Mouse (Mus musculus) cerebellum, postnatal 10 days (tissue): ENCODE results near the gene Emid1.

Experiments
- DNase-seq, 2 experiments: peaks; one replicate each; pipeline ENCODE4 v3.0.0; 2021; ENCODE audit warnings: mixed read lengths in 2 of 2

The Emid1 gene

DNA sequence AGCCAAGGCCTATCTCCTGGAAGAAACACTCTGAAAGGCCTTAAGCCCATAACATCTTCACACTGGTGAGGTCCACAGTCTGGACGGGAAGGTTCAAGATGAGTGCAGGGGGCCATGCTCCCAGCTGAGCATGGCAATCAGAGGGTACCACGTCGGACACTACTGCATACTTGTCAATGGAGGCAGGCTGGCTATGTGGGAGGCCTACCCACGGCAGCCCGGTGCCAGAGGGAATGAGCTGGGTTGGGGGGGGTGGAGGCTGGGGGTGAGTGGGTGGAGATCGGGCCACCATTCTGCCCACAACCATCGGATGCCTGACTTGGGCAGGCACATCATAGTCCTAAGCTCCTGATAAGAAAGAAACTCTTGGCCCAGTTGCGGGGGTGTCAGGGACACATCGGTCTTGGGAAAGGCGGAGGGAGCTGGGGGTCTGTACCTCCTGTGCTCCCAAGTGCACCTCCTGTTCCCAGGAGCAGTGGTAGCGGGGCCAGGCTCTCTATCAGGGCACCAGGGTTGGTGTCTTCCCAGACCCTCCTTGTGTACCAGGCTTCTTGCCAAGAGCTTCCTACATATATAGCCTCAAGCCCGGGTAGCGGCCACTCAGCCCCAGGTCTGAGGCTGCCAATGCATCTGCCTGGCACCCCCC, 89.1 kb downstream of the Emid1 start:
- peak; percentile 23 to 30 for DNase-seq

- DNase-seq = no peak
These were observed 89.7 kb downstream of the Emid1 start for GRCm38 (mm10) chr11:5062326-5062725.

DNA sequence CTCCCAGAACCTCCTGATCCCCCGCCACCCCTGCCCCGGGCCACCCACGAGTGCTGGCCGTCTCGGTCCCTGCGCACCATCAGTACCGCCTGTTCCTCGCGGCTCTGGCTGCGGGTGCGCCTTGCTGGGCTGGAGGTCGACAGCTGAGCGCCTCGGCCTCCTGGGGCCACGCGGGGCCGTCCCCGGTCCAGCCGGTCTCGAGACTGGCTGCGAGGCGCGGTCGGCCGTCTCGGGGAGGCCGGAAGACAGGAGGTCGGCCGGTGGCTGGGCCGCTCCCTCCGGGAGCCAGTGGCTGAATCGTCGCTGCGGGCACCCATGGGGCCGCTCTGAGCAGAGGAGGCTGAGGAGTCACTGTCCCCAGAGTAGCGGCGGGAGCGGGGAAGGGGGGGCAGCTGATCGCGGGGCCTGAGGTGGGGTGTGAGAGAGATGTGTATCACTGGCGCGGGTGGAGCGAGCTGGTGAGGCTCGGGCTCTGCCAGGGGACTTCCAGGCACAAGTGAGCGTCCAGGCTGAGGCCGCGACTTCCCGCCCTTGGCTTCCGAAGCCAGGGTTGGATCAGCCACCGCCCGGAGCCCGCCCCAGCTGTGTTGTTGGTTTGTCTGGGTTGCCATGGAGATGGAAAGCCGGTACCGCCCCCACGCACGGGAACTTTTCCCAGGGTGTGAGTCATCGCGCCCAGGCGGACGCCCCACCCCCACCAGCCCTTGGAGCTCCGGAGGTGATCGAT, 90.5 kb downstream of the Emid1 start:
- peak; percentile 87 for DNase-seq

DNA sequence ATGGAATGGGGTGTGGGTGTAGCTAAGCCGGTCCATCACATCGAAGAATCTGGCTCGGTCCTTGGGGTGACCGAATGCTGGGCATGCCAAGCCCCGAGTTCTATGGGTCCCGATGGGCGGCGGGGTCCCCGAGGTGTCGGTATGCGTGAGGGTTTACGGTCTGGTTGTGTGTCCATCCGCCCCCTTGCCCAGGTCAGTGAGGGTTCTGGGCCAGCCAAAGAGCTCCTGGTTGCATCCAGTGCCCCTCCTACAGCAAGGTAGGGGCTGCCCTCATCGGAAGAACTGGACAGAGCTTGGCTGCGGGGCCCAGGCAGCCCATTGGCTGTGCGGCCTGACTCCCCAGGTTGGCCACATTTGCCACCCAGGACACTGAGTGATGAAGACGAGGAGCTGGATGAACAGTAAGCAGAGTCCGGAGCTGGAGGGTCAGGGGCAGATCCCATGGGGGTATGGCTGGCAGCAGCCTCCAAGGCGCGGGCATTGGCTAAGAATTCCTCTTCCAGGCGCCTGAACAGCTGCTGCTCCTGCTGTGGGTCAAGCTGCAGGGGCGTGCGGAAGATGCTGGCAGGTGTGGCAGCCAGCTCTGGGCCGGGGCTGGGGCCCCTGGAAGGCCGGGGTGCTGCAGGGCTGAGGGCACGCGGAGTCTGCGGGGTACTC, 91.2 kb downstream of the Emid1 start:
- DNase-seq = peak; percentile 46 to 51

- peak; percentile 62 to 78 for DNase-seq
These were observed 92.3 kb downstream of the Emid1 start for GRCm38 (mm10) chr11:5059704-5060156.

DNA sequence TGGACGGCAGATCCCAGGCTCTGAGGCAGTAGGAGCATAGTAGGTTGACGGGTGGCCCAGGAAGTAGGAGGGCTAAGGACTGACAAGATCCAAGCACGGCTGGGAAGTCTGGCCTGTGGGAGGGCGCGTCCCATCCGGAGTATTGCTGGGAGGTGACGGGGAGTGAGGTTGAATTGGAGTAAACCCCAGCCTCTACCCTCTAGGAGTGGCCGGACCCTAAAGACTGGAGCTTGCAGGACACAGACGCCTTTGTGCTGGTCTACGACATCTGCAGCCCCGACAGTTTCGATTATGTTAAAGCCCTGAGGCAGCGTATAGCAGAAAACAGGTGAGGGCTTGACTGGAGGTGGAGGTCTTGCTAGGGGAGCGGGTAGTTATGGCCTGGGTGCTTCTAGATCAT, 92.8 kb downstream of the Emid1 start:
- DNase-seq = peak in 1 of 2 experiments; percentile 14

GRCm38 (mm10) chr11:5058783-5059182, 93.3 kb downstream of the Emid1 start:
- DNase-seq = no peak

GRCm38 (mm10) chr11:5057856-5058641, 94.0 kb downstream of the Emid1 start, which contains the start of gene Rasl10a:
Gene Rasl10a (plus strand): TSS chr11:5058128.
- DNase-seq = peak in 1 of 2 experiments; percentile 42

DNA sequence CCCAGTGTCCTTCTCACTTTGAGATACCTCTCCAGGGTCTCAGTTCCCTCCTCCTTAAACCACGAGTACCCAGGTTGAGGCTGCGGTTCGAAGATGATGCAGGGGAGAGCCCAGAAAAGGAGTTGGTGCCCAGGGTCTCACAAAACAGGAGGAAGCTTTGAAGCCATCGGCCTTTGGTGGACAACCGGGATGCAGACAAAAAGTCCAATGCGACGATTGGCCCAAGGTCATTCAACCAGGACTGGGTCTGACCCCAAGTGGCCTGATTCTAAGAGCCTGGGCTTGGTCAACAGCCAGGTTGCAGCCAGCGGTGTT, 94.6 kb downstream of the Emid1 start:
- DNase-seq = no peak

DNA sequence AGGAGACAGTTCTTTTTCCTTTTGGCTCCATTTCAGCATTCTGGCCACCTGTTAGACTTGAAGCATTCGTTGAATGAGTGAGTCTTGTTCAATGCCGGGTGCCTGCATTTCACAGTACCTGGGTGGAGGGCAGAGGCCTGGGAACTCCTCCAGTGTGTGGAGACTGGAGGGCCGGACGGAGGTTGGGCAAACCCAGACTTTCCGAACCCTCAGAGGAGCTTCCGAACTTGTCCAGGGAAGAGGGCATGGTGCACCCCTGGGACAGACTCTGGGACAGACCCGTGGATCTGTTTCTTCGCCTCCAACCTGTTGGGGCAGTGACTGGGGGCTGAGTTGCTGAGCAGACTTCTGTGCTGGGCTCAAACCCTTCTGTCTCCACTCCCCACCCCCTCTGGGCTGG, 95.0 kb downstream of the Emid1 start:
- DNase-seq = peak in 1 of 2 experiments; percentile 49
